Mouse (Mus musculus) liver, embryonic 12.5 days (tissue): ENCODE results near the gene Gm17304. TPM values are rescaled to one million over a fixed set of nuclear protein-coding genes. Genes with fewer than 3 reads are reported as not detected.

Source experiments
- ATAC-seq: fragments of 200-750 bp; cut with Nextera tagmentation; 2 replicates; pipeline ENCODE4 v1.8.0; 2017; ENCODE audit warnings: moderate number of reproducible peaks, mild to moderate bottlenecking, moderate library complexity
- H3K27ac ChIP-seq: fragments of 300-500 bp; sonication (generic); 2 replicates; pipeline ENCODE4 v1.5.1; 2016; ENCODE audit warnings: mild to moderate bottlenecking
- H3K27me3 ChIP-seq: fragments of 300-500 bp; sonication (generic); replicated peaks from 2 replicates; pipeline ENCODE4 v1.6.1; 2016; ENCODE audit warnings: mild to moderate bottlenecking, moderate library complexity
- H3K36me3 ChIP-seq: fragments of 300-500 bp; sonication (generic); 2 replicates; pipeline ENCODE4 v1.6.1; 2016; ENCODE audit warnings: mild to moderate bottlenecking, moderate library complexity
- H3K4me1 ChIP-seq: fragments of 300-500 bp; sonication (generic); 2 replicates; pipeline ENCODE4 v1.6.1; 2016
- H3K4me2 ChIP-seq: fragments of 300-500 bp; sonication (generic); 2 replicates; pipeline ENCODE4 v1.6.1; 2016; ENCODE audit warnings: mild to moderate bottlenecking, moderate library complexity
- H3K4me3 ChIP-seq: fragments of 300-500 bp; sonication (generic); 2 replicates; pipeline ENCODE4 v1.5.1; 2016; ENCODE audit warnings: mild to moderate bottlenecking, moderate library complexity
- H3K9ac ChIP-seq: fragments of 300-500 bp; sonication (generic); 2 replicates; pipeline ENCODE4 v1.6.1; 2016; ENCODE audit warnings: mild to moderate bottlenecking, moderate library complexity
- H3K9me3 ChIP-seq: fragments of 300-500 bp; sonication (generic); replicated peaks from 2 replicates; pipeline ENCODE4 v1.6.1; 2016; ENCODE audit warnings: mild to moderate bottlenecking, moderate library complexity
- WGBS: fragments of 180-500 bp; shearing (Covaris S2); methylation state at CpG from one replicate; pipeline ENCODE4 v1.1.7; 2016; ENCODE audit not compliant: insufficient replicate concordance; 5-methylcytosine and 5-hydroxymethylcytosine counted together
- polyA plus RNA-seq: library from polyadenylated mRNA; unstranded; fragments of >200 nt; fragmentation: Nextera tagmentation; extraction: Ambion mirVana; gene quantifications from 2 replicates; pipeline ENCODE4 v1.2.1, GENCODE M21; 2016

Gene Gm17304
- polyA plus RNA-seq, 1 experiment from 2014 or later, result not detected

GRCm38 (mm10) chr5:106590686-106591085 is 18.2 kb upstream of the Gm17304 start:
- Histone ChIP-seq H3K4me1 (no peaks in the 10 kb centered on the region), H3K4me2 (no peak overlapping the region), H3K27ac (no peak overlapping the region), H3K36me3 (peaks cover 10% of the 10 kb centered on the region), H3K27me3 (no peaks in the 10 kb centered on the region), H3K4me3 (no peak overlapping the region), H3K9me3 (no peaks in the 10 kb centered on the region), H3K9ac (no peak overlapping the region)
- no peak for ATAC-seq
- WGBS, result 91% methylated on average over 5 of the region's 5 CpGs

DNA sequence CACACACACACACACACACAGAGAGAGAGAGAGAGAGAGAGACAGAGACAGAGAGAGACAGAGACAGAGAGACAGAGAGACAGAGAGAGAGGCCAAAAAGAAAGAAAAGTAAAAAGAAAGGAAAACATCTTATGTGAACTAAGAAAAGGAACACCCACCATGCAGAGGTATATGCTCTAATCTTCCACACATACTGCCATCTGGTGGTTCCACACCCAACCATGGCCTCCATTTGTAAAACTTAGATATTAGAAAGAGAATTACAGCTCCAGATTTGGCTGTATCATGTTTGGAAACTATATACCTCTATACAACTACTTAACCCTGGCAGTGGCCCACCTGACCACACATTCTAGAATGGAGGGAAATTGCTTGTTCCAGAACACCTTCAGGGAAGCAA is 14.5 kb upstream of the Gm17304 start:
- no peaks in the 10 kb centered on the region for H3K27me3 ChIP-seq
- H3K4me1 ChIP-seq, result no peaks in the 10 kb centered on the region
- no peaks in the 10 kb centered on the region for H3K9me3 ChIP-seq
- no peak overlapping the region for H3K4me3 ChIP-seq
- no peak overlapping the region for H3K27ac ChIP-seq
- H3K4me2 ChIP-seq, result no peak overlapping the region
- peaks cover 13% of the 10 kb centered on the region for H3K36me3 ChIP-seq
- H3K9ac ChIP-seq, result no peak overlapping the region
- no peak for ATAC-seq

DNA sequence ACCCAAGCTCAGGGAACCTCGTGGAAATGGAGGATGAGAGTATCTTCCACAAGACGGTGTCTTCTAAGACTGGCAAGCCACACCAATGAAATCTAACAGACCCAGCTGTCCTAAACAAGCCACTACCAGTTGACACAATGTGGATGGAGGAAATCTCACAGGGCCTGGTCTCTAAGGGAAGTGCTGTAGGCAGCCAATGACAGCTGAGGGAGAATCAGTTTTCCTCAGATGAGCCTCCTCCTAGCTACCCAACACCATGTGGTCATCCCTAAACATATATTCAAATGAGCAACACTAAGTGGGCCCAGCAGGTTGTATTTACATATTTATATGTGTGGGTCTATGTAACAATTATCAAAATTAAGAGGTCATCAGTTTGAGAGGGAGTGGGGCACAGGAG is 11.4 kb upstream of the Gm17304 start:
- Histone ChIP-seq H3K27ac (no peak overlapping the region), H3K27me3 (no peaks in the 10 kb centered on the region), H3K36me3 (peaks cover 9% of the 10 kb centered on the region), H3K9me3 (no peaks in the 10 kb centered on the region), H3K4me2 (no peak overlapping the region), H3K9ac (no peak overlapping the region), H3K4me3 (no peak overlapping the region), H3K4me1 (no peaks in the 10 kb centered on the region)
- no peak for ATAC-seq
- WGBS, result 74% methylated on average over 2 of the region's 2 CpGs

DNA sequence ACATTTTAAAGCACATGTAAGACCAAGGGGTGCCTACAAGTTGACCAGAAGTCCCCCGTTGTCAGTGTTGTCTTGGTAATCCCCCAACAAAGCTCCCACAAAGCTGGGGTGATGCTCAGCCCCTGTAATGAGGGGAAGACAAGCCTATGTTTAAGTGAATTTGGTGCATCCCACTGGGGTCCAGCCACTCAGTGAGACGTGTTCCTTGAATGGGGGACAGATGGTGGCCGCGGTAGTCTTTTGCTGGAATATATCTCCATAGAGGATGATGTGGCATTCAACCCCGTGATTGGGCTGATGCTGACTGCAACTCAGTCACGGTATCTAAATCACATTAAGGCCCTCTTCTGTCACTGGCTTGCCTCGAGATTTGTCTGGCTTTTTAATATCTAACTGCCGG is 9.4 kb upstream of the Gm17304 start:
- peaks cover 11% of the 10 kb centered on the region for H3K36me3 ChIP-seq
- H3K9me3 ChIP-seq, result no peaks in the 10 kb centered on the region
- ATAC-seq, result no peak
- 83% methylated on average over 8 of the region's 8 CpGs for WGBS
- H3K4me2 ChIP-seq, result no peak overlapping the region
- no peaks in the 10 kb centered on the region for H3K4me1 ChIP-seq
- H3K4me3 ChIP-seq, result no peak overlapping the region
- H3K27me3 ChIP-seq, result no peaks in the 10 kb centered on the region
- H3K27ac ChIP-seq, result no peak overlapping the region
- H3K9ac ChIP-seq, result no peak overlapping the region

GRCm38 (mm10) chr5:106604381-106604780 is 4.5 kb upstream of the Gm17304 start:
- Histone ChIP-seq H3K27me3 (no peaks in the 10 kb centered on the region), H3K9me3 (no peaks in the 10 kb centered on the region), H3K4me2 (no peak overlapping the region), H3K36me3 (peaks cover 23% of the 10 kb centered on the region), H3K9ac (no peak overlapping the region), H3K27ac (no peak overlapping the region), H3K4me1 (no peaks in the 10 kb centered on the region), H3K4me3 (no peak overlapping the region)
- WGBS, result 78% methylated on average over 5 of the region's 5 CpGs
- no peak for ATAC-seq

GRCm38 (mm10) chr5:106605096-106605495 is 3.8 kb upstream of the Gm17304 start:
- Histone ChIP-seq H3K27ac (no peak overlapping the region), H3K4me1 (no peaks in the 10 kb centered on the region), H3K27me3 (no peaks in the 10 kb centered on the region), H3K4me3 (no peak overlapping the region), H3K9ac (no peak overlapping the region), H3K4me2 (no peak overlapping the region), H3K36me3 (peaks cover 23% of the 10 kb centered on the region), H3K9me3 (no peaks in the 10 kb centered on the region)
- WGBS, result 87% methylated on average over 6 of the region's 6 CpGs
- no peak for ATAC-seq

DNA sequence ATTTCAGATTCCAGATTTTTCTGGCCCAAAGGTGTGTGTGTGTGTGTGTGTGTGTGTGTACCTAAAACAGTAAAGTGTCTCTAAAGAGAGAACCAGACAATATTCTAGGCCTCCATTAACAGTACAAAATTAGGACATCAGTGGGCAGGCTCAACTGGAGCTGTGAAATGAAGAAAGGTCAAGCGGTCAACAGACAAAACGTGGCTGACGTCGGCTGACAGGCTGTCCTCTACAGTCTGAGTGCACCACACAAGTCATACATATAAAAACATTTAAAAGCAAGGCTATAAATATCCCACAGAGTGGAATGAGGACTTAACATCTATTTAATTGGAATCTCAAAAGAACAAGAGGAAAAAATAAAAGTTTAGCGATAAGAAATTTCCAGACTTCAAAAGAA is 1.8 kb upstream of the Gm17304 start:
- H3K36me3 ChIP-seq, result peaks cover 31% of the 10 kb centered on the region
- H3K4me1 ChIP-seq, result no peaks in the 10 kb centered on the region
- no peak for ATAC-seq
- H3K27ac ChIP-seq, result no peak overlapping the region
- no peaks in the 10 kb centered on the region for H3K9me3 ChIP-seq
- WGBS, result 79% methylated on average over 5 of the region's 5 CpGs
- H3K9ac ChIP-seq, result no peak overlapping the region
- no peaks in the 10 kb centered on the region for H3K27me3 ChIP-seq
- no peak overlapping the region for H3K4me2 ChIP-seq
- no peak overlapping the region for H3K4me3 ChIP-seq

DNA sequence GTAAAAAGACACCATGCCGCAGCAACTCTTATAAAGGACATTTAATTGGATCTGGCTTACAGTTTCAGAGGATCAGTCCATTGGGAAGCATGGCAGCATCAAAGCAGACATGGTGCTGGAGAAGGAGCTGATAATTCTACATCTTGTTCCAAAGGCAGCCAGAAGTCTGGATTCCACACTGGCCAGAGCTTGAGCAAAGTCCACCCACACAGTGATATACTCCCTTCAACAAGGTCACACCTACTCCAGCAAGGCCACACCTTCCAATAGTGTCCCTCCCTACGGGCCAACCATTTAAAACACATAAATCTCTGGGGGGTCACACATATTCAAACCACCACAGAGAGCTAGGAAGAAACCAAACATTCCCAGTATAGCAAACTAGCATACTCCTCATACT is 3.3 kb downstream of the Gm17304 start:
- Histone ChIP-seq H3K27ac (no peak overlapping the region), H3K4me3 (no peak overlapping the region), H3K36me3 (peaks cover 58% of the 10 kb centered on the region), H3K27me3 (no peaks in the 10 kb centered on the region), H3K9me3 (no peaks in the 10 kb centered on the region), H3K4me2 (no peak overlapping the region), H3K9ac (no peak overlapping the region), H3K4me1 (no peaks in the 10 kb centered on the region)
- no peak for ATAC-seq
- 75% methylated on average over 2 of the region's 2 CpGs for WGBS

- WGBS, result 70% methylated on average over 7 of the region's 7 CpGs
- no peaks in the 10 kb centered on the region for H3K9me3 ChIP-seq
- H3K9ac ChIP-seq, result no peak overlapping the region
Observed at GRCm38 (mm10) chr5:106614570-106614969, 5.7 kb downstream of the Gm17304 start.

GRCm38 (mm10) chr5:106615006-106615405 is 6.1 kb downstream of the Gm17304 start:
- H3K27ac ChIP-seq, result no peak overlapping the region
- H3K36me3 ChIP-seq, result peaks cover 61% of the 10 kb centered on the region
- H3K9me3 ChIP-seq, result no peaks in the 10 kb centered on the region
- H3K4me1 ChIP-seq, result no peaks in the 10 kb centered on the region
- no peak overlapping the region for H3K4me2 ChIP-seq
- H3K4me3 ChIP-seq, result no peak overlapping the region
- H3K9ac ChIP-seq, result no peak overlapping the region
- H3K27me3 ChIP-seq, result no peaks in the 10 kb centered on the region
- no peak for ATAC-seq
- 76% methylated on average over 2 of the region's 2 CpGs for WGBS

More at GRCm38 (mm10) chr5:106614570-106614969, 5.7 kb downstream of the Gm17304 start:
- no peak overlapping the region for H3K4me3 ChIP-seq
- no peak for ATAC-seq
- H3K27ac ChIP-seq, result no peak overlapping the region
- H3K36me3 ChIP-seq, result peaks cover 60% of the 10 kb centered on the region
- H3K4me1 ChIP-seq, result no peaks in the 10 kb centered on the region
- H3K4me2 ChIP-seq, result no peak overlapping the region
- H3K27me3 ChIP-seq, result no peaks in the 10 kb centered on the region

GRCm38 (mm10) chr5:106620446-106620845 is 11.5 kb downstream of the Gm17304 start:
- Histone ChIP-seq H3K27me3 (no peaks in the 10 kb centered on the region), H3K9ac (no peak overlapping the region), H3K4me3 (no peak overlapping the region), H3K4me1 (no peaks in the 10 kb centered on the region), H3K27ac (no peak overlapping the region), H3K9me3 (no peaks in the 10 kb centered on the region), H3K4me2 (no peak overlapping the region), H3K36me3 (peaks cover 69% of the 10 kb centered on the region)
- 90% methylated on average over 6 of the region's 6 CpGs for WGBS
- ATAC-seq, result no peak

DNA sequence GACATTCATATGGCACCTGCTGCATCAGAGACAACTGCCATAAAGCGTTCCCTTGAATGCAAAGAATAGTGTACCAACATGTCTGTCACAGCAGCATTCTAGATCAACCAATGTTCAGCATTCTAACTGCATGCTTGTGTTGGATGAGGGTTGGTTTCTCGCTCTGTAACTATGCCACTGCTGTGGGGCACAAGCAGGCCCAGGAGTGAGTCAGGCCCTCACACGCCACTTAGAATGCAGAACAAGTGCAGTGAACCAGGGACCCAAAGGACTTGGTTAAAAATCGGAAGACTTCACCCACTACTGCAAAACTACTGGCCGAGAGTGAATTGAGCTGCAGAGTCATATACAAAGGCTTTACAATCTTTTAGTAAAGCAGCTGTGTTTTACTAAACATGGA is 13.3 kb downstream of the Gm17304 start:
- Histone ChIP-seq H3K4me3 (no peak overlapping the region), H3K9me3 (no peaks in the 10 kb centered on the region), H3K27me3 (no peaks in the 10 kb centered on the region), H3K9ac (no peak overlapping the region), H3K4me1 (no peaks in the 10 kb centered on the region), H3K36me3 (peaks cover 64% of the 10 kb centered on the region), H3K4me2 (no peak overlapping the region), H3K27ac (no peak overlapping the region)
- ATAC-seq, result no peak
- WGBS, result 87% methylated on average over 5 of the region's 5 CpGs

- Histone ChIP-seq H3K9me3 (no peaks in the 10 kb centered on the region), H3K4me3 (no peak overlapping the region), H3K4me2 (no peak overlapping the region), H3K27me3 (no peaks in the 10 kb centered on the region), H3K27ac (no peak overlapping the region), H3K4me1 (no peaks in the 10 kb centered on the region), H3K36me3 (peaks cover 59% of the 10 kb centered on the region), H3K9ac (no peak overlapping the region)
- WGBS, result 88% methylated on average over 4 of the region's 4 CpGs
- no peak for ATAC-seq
Observed at GRCm38 (mm10) chr5:106623337-106623736, 14.4 kb downstream of the Gm17304 start.
